Mouse (Mus musculus): ENCODE data around the gene Fblim1.

GRCm38 (mm10) chr4:141648262-141648661 is 42.4 kb upstream of the Fblim1 start:
- TF ChIP-seq E2F4 (IDR thresholded peaks at IDR 0.05; ENCODE audit: insufficient read depth): no peak
- TF ChIP-seq POLR2A (IDR thresholded peaks at IDR 0.05; ENCODE audit: insufficient read length, low read depth): no peak
- no peak for TF ChIP-seq POLR2AphosphoS2 (IDR thresholded peaks at IDR 0.05; ENCODE audit: insufficient read length, low read depth)
